In genomic region chr17:26574701-26575100, GRCm38 (mm10) we compare ENCODE assay signal across 29 mouse cellular contexts. TPM values are rescaled to one million over a fixed set of nuclear protein-coding genes. Genes with fewer than 3 reads are reported as not detected.
A peak's percentile ranks its signal among the peaks of the same experiment; 100 is the strongest.
DNase-seq lines count a peak whose midpoint lies in the region; ATAC-seq and TF ChIP-seq lines count a peak whose summit lies in the region.
"Had no signal": no experiment of that assay in that cellular context is flagged by ENCODE, and none has a peak within 500 bp of the region (broad histone marks: within the 10 kb centered on the region; RNA-seq: fewer than 3 reads in every experiment).

No protein-coding gene starts in this region.

- no peaks in the 10 kb centered on the region for H3K9me3 ChIP-seq in heart, postnatal 0 days (replicated peaks; ENCODE audit: control insufficient read depth, low read length)
- H3K9me3 ChIP-seq in G1E (replicated peaks), result no peaks in the 10 kb centered on the region
- H3K9me3 ChIP-seq: forebrain, embryonic 13.5 days; heart, embryonic 10.5 days; hindbrain, embryonic 12.5 days; limb, embryonic 13.5 days; lung, embryonic 15.5 days; midbrain, embryonic 12.5 days; neural tube, embryonic 12.5 days had no signal

- DNase-seq in gastrocnemius, adult 2 months, result no peak
- DNase-seq in gastrocnemius, adult 18-20 months (ENCODE audit: low spot score), result no peak
- DNase-seq in heart, postnatal 0 days (ENCODE audit: low spot score), result no peak
- no peak for DNase-seq in heart, postnatal 25 days (ENCODE audit: low spot score)
- no peak for DNase-seq in G1E (ENCODE audit: low spot score)
- DNase-seq in adrenal gland, postnatal 4 days (ENCODE audit: low spot score in 2 of 2), result no peak
- DNase-seq: adrenal gland, adult 8-10 months; B cell, adult 2 months; cerebellum, adult 9-10 months; gastrocnemius, postnatal 36 days; kidney, adult 8-10 months; kidney, postnatal 10 days; layer of hippocampus, adult 9-11 months; right cerebral cortex, adult 18-20 months; spleen, adult 18-20 months; thymus, postnatal 14 days had no signal

- H3K27me3 ChIP-seq in heart, postnatal 0 days (ENCODE audit: control insufficient read depth, insufficient read depth, low read length), result no peaks in the 10 kb centered on the region
- H3K27me3 ChIP-seq in G1E (ENCODE audit: insufficient read depth, low read length), result no peaks in the 10 kb centered on the region
- H3K27me3 ChIP-seq: CH12.LX; forebrain, embryonic 13.5 days; hindbrain, embryonic 12.5 days; limb, embryonic 13.5 days; lung, embryonic 15.5 days; midbrain, embryonic 12.5 days; neural tube, embryonic 12.5 days had no signal

- ATAC-seq in heart, postnatal 0 days (ENCODE audit: insufficient read depth, low read depth), result no peak
- ATAC-seq in G1E (ENCODE audit: extremely low read depth, insufficient number of reproducible peaks, low FRiP score, poor library complexity, severe bottlenecking), result no peak
- ATAC-seq: forebrain, embryonic 13.5 days; hindbrain, postnatal 0 days; intestine, embryonic 16.5 days had no signal

- TF ChIP-seq EP300 in heart, postnatal 0 days (IDR thresholded peaks at IDR 0.05; ENCODE audit: low read depth), result no peak

- H3K4me1 ChIP-seq in heart, postnatal 0 days (ENCODE audit: control insufficient read depth, insufficient read depth), result peaks cover 69% of the 10 kb centered on the region
- H3K4me1 ChIP-seq in G1E (ENCODE audit: insufficient read depth, low read depth, low read length), result peaks cover 57% of the 10 kb centered on the region
- H3K4me1 ChIP-seq in brown adipose tissue, adult 24 weeks (ENCODE audit: control insufficient read depth, insufficient read depth, insufficient read length, low read length), result peaks cover 68% of the 10 kb centered on the region
- H3K4me1 ChIP-seq: hindbrain, embryonic 12.5 days; midbrain, embryonic 12.5 days; neural tube, embryonic 12.5 days had no signal

- WGBS in heart, postnatal 0 days, result 69% methylated on average over 5 of the region's 5 CpGs

- peaks cover 3% of the 10 kb centered on the region; the same call in 1 of the 2 replicates for H3K36me3 ChIP-seq in heart, postnatal 0 days (replicated peaks; ENCODE audit: control insufficient read depth, insufficient read depth, low read length)
- H3K36me3 ChIP-seq in G1E (replicated peaks), result peaks cover 86% of the 10 kb centered on the region

- no peak for TF ChIP-seq CTCF in gastrocnemius, adult 2 months (IDR thresholded peaks at IDR 0.05)
- no peak for TF ChIP-seq CTCF in heart, postnatal 0 days (IDR thresholded peaks at IDR 0.05; ENCODE audit: low read depth)
- TF ChIP-seq CTCF in G1E (IDR thresholded peaks at IDR 0.05; ENCODE audit: low read depth, low read length), result no peak

- peak overlapping the region; percentile 9 for H3K4me3 ChIP-seq in gastrocnemius, adult 2 months
- H3K4me3 ChIP-seq in heart, postnatal 0 days (ENCODE audit: low read depth, low read length), result no peak overlapping the region
- peak overlapping the region; percentile 33; the same call in 1 of the 2 replicates for H3K4me3 ChIP-seq in G1E (ENCODE audit: low read depth, low read length)
- H3K4me3 ChIP-seq in brown adipose tissue, adult 24 weeks (ENCODE audit: insufficient read depth, low read depth, low read length), result no peak overlapping the region
- H3K4me3 ChIP-seq: forebrain, embryonic 13.5 days; heart, embryonic 10.5 days; hindbrain, embryonic 12.5 days; limb, embryonic 13.5 days; lung, embryonic 15.5 days; midbrain, embryonic 12.5 days; myocyte; neural tube, embryonic 12.5 days had no signal

- no peak overlapping the region for H3K9ac ChIP-seq in heart, postnatal 0 days (replicated peaks; ENCODE audit: low read depth, low read length)
- H3K9ac ChIP-seq: forebrain, embryonic 13.5 days; hindbrain, embryonic 12.5 days; lung, embryonic 15.5 days; midbrain, embryonic 12.5 days; neural tube, embryonic 12.5 days had no signal

- H3K27ac ChIP-seq in gastrocnemius, adult 2 months, result peak overlapping the region; percentile 76
- peak overlapping the region; percentile 63; the same call in 1 of the 2 replicates for H3K27ac ChIP-seq in heart, postnatal 0 days (ENCODE audit: low read depth)
- H3K27ac ChIP-seq in brown adipose tissue, adult 24 weeks (replicated peaks; ENCODE audit: low read depth, low read length), result peak overlapping the region; percentile 86
- H3K27ac ChIP-seq: forebrain, embryonic 13.5 days; hindbrain, embryonic 12.5 days; hindbrain, postnatal 0 days; limb, embryonic 13.5 days; lung, embryonic 15.5 days; midbrain, embryonic 12.5 days; neural tube, embryonic 12.5 days had no signal

- no peak overlapping the region for H3K4me2 ChIP-seq in heart, postnatal 0 days (ENCODE audit: low read depth, low read length)
- H3K4me2 ChIP-seq: forebrain, embryonic 13.5 days; hindbrain, embryonic 12.5 days; limb, embryonic 13.5 days; liver, embryonic 11.5 days; lung, embryonic 15.5 days; midbrain, embryonic 12.5 days; neural tube, embryonic 12.5 days had no signal

- intact Hi-C loops in gastrocnemius, adult 2 months (cut with DNase I), result no loop called here
- intact Hi-C loops in heart, postnatal 25 days (cut with DNase I), result no loop called here

RNA-seq across cellular contexts. Expression of gene Dusp1, which starts 12.8 kb away (rescaled TPM):
- 10 to 100 TPM; 73.0 to 89.6 TPM for total RNA-seq in gastrocnemius, adult 2 months (2021)
- 100 to 1,000 TPM in 1 of 2 experiments, 10 to 100 TPM in 1; 66.1 to 117 TPM for total RNA-seq in gastrocnemius, adult 18-20 months (2021)
- 105 and 114 TPM in 2 replicates for total RNA-seq in heart, postnatal 0 days (2014; rRNA removed; ENCODE audit: low replicate concordance)
- 23.1 and 24.0 TPM in 2 replicates for polyA plus RNA-seq in heart, postnatal 0 days (2015; fragmentation: Nextera tagmentation; extraction: Ambion mirVana)
- 10 to 100 TPM; 44.8 to 66.4 TPM for total RNA-seq in heart, postnatal 25 days (2021)
- total RNA-seq in G1E (2014; fragmentation: Nextera tagmentation) (41.8 and 43.0 TPM in 2 replicates), G1E (2017) (4.9 and 5.0 TPM in 2 replicates)
- 5.5 and 6.3 TPM in 2 replicates for polyA plus RNA-seq in G1E (2012)
- polyA plus RNA-seq in brown adipose tissue, adult 24 weeks (2012; ENCODE audit: insufficient read depth, insufficient read length, missing spikeins), result 44.4 and 326 TPM in 2 replicates
- total RNA-seq in adrenal gland, postnatal 4 days (2021), result 10 to 100 TPM; 43.8 to 46.4 TPM

RNA-seq across cellular contexts. Expression of gene Ergic1, which starts 13.4 kb away (rescaled TPM):
- 10 to 100 TPM; 40.3 to 60.3 TPM for total RNA-seq in gastrocnemius, adult 2 months (2021)
- total RNA-seq in gastrocnemius, adult 18-20 months (2021), result 10 to 100 TPM; 44.6 to 46.5 TPM
- 148 and 152 TPM in 2 replicates for total RNA-seq in heart, postnatal 0 days (2014; rRNA removed; ENCODE audit: low replicate concordance)
- 50.8 and 53.3 TPM in 2 replicates for polyA plus RNA-seq in heart, postnatal 0 days (2015; fragmentation: Nextera tagmentation; extraction: Ambion mirVana)
- total RNA-seq in heart, postnatal 25 days (2021), result 10 to 100 TPM; 54.2 to 58.4 TPM
- total RNA-seq in G1E (2014; fragmentation: Nextera tagmentation), result 92.7 and 103 TPM in 2 replicates
- total RNA-seq in G1E (2017), result 22.1 and 23.2 TPM in 2 replicates
- 31.7 and 37.1 TPM in 2 replicates for polyA plus RNA-seq in G1E (2012)
- polyA plus RNA-seq in brown adipose tissue, adult 24 weeks (2012; ENCODE audit: insufficient read depth, insufficient read length, missing spikeins), result 124 and 179 TPM in 2 replicates
- 100 to 1,000 TPM; 158 to 164 TPM for total RNA-seq in adrenal gland, postnatal 4 days (2021)

Comparison
In these comparisons a context has a peak if more than half of its experiments do, and no peak if none do; other contexts are left out.
1. H3K4me3 ChIP-seq: peak in gastrocnemius, adult 2 months (single experiment) and G1E (single experiment); none in heart, postnatal 0 days (single experiment) and brown adipose tissue, adult 24 weeks (single experiment).
2. Peak in every context shown above with its lines, with median percentiles within 50 percentile points of each other: H3K27ac ChIP-seq.